Mouse (Mus musculus): ENCODE data around the gene Gm17409. TPM values are rescaled to one million over a fixed set of nuclear protein-coding genes. Genes with fewer than 3 reads are reported as not detected.

The Gm17409 gene
- total and polyA plus RNA-seq, 3 experiments: not detected

GRCm38 (mm10) chr2:58433317-58433716, 36.6 kb upstream of the Gm17409 start:
- dilution Hi-C loops (cut with MboI; ENCODE audit: extremely low pct_ligation_motif_present, extremely low pct_unique_long_range_greater_than_20kb, low sequenced_read_pairs): no loop called here
- Histone ChIP-seq H3K9ac (ENCODE audit: insufficient read depth, low read depth) (no peak overlapping the region), H3K27ac (ENCODE audit: insufficient read depth, low read depth) (no peak overlapping the region), H3K27me3 (replicated peaks) (no peaks in the 10 kb centered on the region), H3K4me3 (replicated peaks in 1 of 3; ENCODE audit: low read depth in 2 of 3, low read length in 2 of 3, poor library complexity in 1 of 3) (no peak overlapping the region), H3K4me1 (ENCODE audit: control insufficient read depth in 1 of 2, insufficient read depth in 2 of 2) (no peaks in the 10 kb centered on the region), H3K79me2 (replicated peaks; ENCODE audit: control insufficient read depth, extremely low read depth, insufficient read depth, poor library complexity, severe bottlenecking) (no peaks in the 10 kb centered on the region), H3K4me2 (ENCODE audit: insufficient read depth, low read depth, poor library complexity, severe bottlenecking) (no peak overlapping the region), H3K36me3 (replicated peaks in 1 of 2; ENCODE audit: control insufficient read depth in 1 of 2, insufficient read depth in 1 of 2, low read length in 1 of 2) (no peaks in the 10 kb centered on the region), H3K9me3 (replicated peaks; ENCODE audit: low read length) (no peaks in the 10 kb centered on the region)
- in situ Hi-C loops (cut with MboI; ENCODE audit: low pct_ligation_motif_present, low pct_unique_long_range_greater_than_20kb, low sequenced_read_pairs): no loop called here
- no peak for DNase-seq (ENCODE audit: extremely low read depth)
- TF ChIP-seq SIN3A (IDR thresholded peaks at IDR 0.05; ENCODE audit: low read length) (no peak), ZNF384 (IDR thresholded peaks at IDR 0.05; ENCODE audit: low read depth, low read length) (no peak), KAT2A (IDR thresholded peaks at IDR 0.05; ENCODE audit: insufficient replicate concordance, low read length) (no peak), JUN (IDR thresholded peaks at IDR 0.05; ENCODE audit: insufficient read depth, low read depth, low read length) (no peak), ZMIZ1 (IDR thresholded peaks at IDR 0.05; ENCODE audit: low read depth, low read length) (no peak), ETS1 (conservative IDR thresholded peaks at IDR 0.05; ENCODE audit: low read depth, low read length) (no peak), POLR2AphosphoS2 (IDR thresholded peaks at IDR 0.05; ENCODE audit: low read depth, low read length) (no peak), RAD21 (IDR thresholded peaks at IDR 0.05; ENCODE audit: low read depth, low read length) (no peak), EP300 (IDR thresholded peaks at IDR 0.05; ENCODE audit: low read length) (no peak), CHD2 (IDR thresholded peaks at IDR 0.05; ENCODE audit: low read length) (no peak), CHD1 (IDR thresholded peaks at IDR 0.05; ENCODE audit: low read depth, low read length) (no peak), POLR2A (IDR thresholded peaks at IDR 0.05; ENCODE audit: low read depth, low read length) (no peak), MAZ (IDR thresholded peaks at IDR 0.05; ENCODE audit: low read depth, low read length) (no peak), ZKSCAN1 (IDR thresholded peaks at IDR 0.05; ENCODE audit: borderline replicate concordance, low read depth, low read length) (no peak), UBTF (IDR thresholded peaks at IDR 0.05; ENCODE audit: low read depth, low read length) (no peak), GABPA (IDR thresholded peaks at IDR 0.05; ENCODE audit: insufficient replicate concordance, low read depth, low read length) (no peak), CTCF (conservative IDR thresholded peaks at IDR 0.05 in 1 of 2, IDR thresholded peaks at IDR 0.05 in 1 of 2; ENCODE audit: low read depth in 2 of 2, low read length in 2 of 2) (no peak), TCF12 (IDR thresholded peaks at IDR 0.05; ENCODE audit: low read depth, low read length) (no peak), MAX (IDR thresholded peaks at IDR 0.05; ENCODE audit: low read length) (no peak), ELF1 (IDR thresholded peaks at IDR 0.05; ENCODE audit: low read depth, low read length) (no peak)

GRCm38 (mm10) chr2:58434438-58434837, 35.5 kb upstream of the Gm17409 start:
- in situ Hi-C loops (cut with MboI; ENCODE audit: low pct_ligation_motif_present, low pct_unique_long_range_greater_than_20kb, low sequenced_read_pairs) (no loop called here), dilution Hi-C loops (cut with MboI; ENCODE audit: extremely low pct_ligation_motif_present, extremely low pct_unique_long_range_greater_than_20kb, low sequenced_read_pairs) (no loop called here)
- no peak overlapping the region for H3K9ac ChIP-seq (ENCODE audit: insufficient read depth, low read depth)
- no peaks in the 10 kb centered on the region for H3K27me3 ChIP-seq (replicated peaks)
- no peaks in the 10 kb centered on the region for H3K9me3 ChIP-seq (replicated peaks; ENCODE audit: low read length)
- no peak overlapping the region for H3K27ac ChIP-seq (ENCODE audit: insufficient read depth, low read depth)
- no peak for TF ChIP-seq TBP (conservative IDR thresholded peaks at IDR 0.05; ENCODE audit: low read depth, low read length)
- TF ChIP-seq MAFK (IDR thresholded peaks at IDR 0.05; ENCODE audit: insufficient replicate concordance, low read length): 0 out of 2 replicates have a peak, but pooled peaks have one; percentile 24
- H3K4me3 ChIP-seq (replicated peaks in 1 of 3; ENCODE audit: low read depth in 2 of 3, low read length in 2 of 3, poor library complexity in 1 of 3): no peak overlapping the region
- no peak overlapping the region for H3K4me2 ChIP-seq (ENCODE audit: insufficient read depth, low read depth, poor library complexity, severe bottlenecking)
- no peaks in the 10 kb centered on the region for H3K36me3 ChIP-seq (replicated peaks in 1 of 2; ENCODE audit: control insufficient read depth in 1 of 2, insufficient read depth in 1 of 2, low read length in 1 of 2)
- H3K79me2 ChIP-seq (replicated peaks; ENCODE audit: control insufficient read depth, extremely low read depth, insufficient read depth, poor library complexity, severe bottlenecking): no peaks in the 10 kb centered on the region
- no peaks in the 10 kb centered on the region for H3K4me1 ChIP-seq (ENCODE audit: control insufficient read depth in 1 of 2, insufficient read depth in 2 of 2)
- no peak for DNase-seq (ENCODE audit: extremely low read depth)

Data from CH12.LX (cell line).